Mouse (Mus musculus) common myeloid progenitor, adult 5-6 weeks (primary cell): ENCODE results near the gene Alkbh2. TPM values are rescaled to one million over a fixed set of nuclear protein-coding genes. Genes with fewer than 3 reads are reported as not detected.

Experiments
- ATAC-seq: replicated peaks from 2 replicates; pipeline ENCODE4 v1.8.0; 2016; ENCODE audit warnings: low read depth, mild to moderate bottlenecking, moderate TSS enrichment, inconsistent platforms; ENCODE audit not compliant: poor library complexity, severe bottlenecking
- total RNA-seq: library from RNA; stranded (forward); fragments of 200-1000, 187-1606 nt; gene quantifications from 2 replicates; pipeline ENCODE4 v1.2.3, GENCODE M21; 2017

Gene Alkbh2
- total RNA-seq, 1 experiment from 2014 or later: 11.5 TPM

DNA sequence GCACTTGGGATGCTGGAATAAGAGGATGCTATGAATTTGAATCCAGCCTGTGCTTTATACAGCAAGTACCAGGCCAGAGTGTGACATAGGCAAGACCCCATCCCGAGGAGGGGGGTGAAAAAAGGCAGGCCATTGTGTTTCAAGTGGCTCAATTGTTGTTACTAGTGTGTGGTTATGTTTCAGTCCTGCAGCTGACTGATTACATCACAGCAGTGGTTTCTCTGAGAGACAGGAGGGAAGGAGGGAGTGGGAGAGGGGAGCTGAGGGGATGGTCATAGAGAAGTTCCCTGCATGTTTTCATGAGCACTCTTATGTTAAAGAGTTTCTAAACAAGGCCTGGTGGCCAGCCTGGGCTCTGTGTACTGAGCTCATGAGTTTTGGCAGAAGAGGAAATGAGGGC, 25.2 kb downstream of the Alkbh2 start:
- ATAC-seq: no peak

DNA sequence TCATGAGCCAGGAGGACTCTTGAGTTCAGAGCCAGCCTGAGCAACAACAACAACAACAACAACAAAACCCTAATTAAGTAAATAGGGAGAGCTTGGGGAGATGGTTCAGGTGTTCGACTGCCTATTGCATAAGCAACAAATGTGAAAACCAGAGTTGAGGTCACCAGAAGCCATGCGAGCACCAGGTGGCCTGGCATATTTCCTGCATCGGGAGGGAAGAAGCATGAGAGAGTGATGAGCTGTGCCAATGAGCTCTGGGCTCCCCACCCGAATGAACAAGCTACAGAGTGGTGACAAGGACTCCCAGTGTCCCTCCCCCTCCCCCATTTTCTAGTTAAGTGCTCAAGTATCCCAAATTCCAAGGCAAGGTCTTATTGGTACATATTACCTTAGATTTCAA, 26.1 kb downstream of the Alkbh2 start:
- no peak for ATAC-seq

DNA sequence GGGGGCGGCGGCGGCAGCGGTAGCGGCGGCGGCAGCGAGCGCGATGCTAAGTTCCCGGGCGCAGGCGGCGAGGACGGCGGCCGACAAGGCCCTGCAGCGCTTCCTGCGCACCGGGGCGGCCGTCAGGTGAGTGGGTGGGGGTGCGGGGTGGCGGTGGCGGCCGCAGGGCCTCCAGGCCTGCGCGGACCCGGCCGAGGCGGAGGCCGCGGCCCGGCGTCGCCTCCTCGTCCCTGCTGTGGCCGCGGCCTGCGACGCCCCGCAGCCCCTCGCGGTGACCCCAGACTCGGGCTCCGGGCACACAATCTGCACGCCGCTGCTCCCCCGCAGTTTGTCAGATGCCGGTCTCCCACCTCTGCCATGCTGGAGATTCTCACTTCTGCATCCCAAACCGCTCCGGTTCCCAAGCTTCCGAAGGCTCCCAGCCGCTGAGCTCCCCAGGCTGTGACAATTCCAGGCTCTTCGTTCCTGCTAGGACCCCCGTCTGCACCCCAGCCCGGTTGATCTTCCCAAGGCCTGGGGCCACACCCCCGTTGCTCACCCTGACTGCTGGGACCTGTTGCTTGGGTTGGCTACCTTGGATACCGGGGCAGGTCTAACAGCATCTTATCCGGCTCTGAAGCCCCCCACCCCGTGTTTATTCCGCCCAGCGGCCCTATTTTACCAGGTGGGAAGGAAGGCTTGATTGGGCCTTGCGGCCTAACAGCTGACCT, 27.5 kb downstream of the Alkbh2 start:
- no peak for ATAC-seq

DNA sequence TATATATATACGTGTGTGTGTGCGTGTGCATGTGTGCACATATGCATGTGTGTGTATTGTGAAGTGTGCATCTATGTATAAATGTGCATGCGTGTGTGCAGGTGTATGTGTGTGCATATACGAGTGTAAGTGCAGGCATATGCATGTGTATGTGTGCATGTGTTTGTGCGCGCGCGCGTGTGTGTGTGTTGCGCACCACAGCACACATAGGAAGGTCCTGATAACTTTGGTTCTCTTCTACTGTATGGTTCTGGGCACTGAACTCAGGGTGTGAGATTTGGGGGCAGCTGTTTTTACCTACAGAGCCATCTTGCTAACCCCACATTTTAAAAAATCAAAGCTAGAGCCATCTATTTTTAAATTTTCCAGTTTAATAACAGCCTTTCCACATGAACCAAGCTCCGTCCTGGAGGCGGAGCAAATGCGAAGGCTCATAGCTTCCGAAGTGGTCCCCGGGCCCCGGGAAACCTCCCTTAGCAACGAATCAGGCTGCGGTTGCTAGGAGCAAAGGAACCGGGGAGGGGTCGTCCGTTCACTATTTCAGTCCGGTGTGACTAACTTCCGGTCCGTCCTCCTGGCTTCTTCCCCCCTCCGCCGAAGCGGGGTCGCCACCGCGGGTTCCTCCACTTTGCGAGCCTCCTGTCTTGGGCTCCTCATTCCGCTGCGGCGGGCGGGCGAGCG, 28.2 kb downstream of the Alkbh2 start:
- ATAC-seq: peak; percentile 98

DNA sequence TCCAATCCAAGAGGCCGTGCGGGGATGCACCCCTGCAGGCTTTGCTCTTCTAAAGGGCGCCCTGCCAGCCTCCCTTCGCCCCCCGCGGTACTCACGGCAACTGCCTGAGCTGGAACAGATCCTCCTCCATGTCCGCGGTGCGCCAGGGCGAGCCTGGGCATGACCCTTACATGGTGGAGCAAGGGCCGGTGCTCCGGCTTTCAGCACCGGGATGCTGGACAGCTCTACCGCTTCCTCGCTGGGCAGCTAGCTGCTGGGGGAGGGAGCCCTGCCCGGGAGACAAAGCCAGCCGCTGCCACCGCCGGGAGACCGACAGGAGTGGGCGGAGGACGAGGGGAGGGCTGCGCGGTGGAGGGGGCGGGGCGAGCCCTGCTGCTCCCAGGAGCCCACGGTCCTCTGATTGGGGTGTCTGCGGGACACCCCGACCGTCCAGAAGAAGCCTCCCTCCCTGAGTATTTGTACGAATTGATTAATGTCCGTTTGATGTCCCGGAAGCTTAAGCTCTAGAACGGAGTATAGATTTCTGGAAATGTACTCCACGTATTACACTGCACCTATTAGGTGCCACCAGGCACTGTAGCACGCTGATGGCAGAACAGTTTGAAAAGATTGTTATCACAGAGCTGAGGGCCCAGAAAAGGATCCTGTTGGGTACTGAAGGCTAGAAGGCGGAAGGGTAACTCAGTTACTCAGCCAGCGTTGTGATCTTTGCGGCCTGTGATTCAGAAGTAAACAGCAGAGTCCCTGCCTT, 36.8 kb downstream of the Alkbh2 start, which contains the start of gene Svop:
Svop (minus strand) TSS at position 514 of the 751 bp plus-strand sequence.
- peak; percentile 98 for ATAC-seq

DNA sequence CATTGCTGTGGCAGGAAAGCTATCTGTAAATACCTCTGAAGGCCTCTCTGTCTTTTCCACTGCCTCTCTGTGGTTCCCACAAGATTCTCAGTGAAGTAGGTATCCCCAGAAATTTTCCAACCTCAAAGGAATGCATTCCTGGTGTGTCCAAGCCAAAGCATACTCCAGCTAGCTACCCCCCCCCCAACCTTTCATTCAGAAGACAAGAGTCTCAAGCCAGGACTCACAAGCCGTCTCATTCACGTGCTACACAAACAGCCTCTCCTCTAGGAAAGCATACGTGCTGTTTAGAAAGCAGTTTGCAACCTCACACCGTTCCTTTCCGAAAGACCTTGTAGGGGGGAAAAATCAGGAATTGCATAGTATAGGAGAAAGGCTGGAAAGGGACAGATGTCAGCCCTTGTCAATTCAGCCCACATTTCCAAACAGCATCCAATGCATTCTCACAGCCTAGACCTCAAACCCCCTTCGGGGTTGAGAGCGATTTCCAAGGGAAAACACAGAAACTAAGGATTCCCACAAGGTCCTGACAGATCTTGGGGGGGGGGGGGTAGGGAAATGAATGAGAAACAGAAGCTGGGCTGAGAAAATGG, 37.5 kb downstream of the Alkbh2 start:
- ATAC-seq: no peak

DNA sequence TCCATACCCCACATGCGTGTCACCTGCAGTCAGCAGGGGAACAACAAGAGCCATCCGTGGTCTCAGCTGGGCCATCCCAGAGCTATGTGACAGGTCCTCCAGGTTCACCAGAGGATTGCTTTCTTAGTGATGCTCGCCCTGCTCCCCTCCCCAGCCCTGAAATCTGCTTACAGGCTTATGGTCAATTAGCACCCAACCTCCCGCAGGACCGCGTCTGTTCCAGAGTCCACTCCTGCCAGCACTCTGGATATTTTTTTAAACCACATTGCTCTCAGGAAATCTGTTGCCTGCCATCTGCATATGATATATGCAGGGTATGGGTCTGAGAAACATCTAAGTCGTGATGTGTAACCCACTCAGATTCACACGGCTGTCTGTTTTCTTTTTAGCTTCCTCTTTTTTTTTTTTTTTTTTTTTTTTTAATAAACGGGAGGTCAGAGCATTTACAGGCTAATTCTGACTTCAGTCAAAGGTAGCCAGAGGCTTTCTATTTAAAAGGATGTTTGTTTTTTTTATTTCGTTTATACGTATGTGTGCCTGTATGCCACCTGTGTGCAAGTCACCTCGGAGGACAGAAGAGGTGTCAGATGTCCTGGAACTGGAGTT, 40.0 kb downstream of the Alkbh2 start:
- ATAC-seq: no peak

DNA sequence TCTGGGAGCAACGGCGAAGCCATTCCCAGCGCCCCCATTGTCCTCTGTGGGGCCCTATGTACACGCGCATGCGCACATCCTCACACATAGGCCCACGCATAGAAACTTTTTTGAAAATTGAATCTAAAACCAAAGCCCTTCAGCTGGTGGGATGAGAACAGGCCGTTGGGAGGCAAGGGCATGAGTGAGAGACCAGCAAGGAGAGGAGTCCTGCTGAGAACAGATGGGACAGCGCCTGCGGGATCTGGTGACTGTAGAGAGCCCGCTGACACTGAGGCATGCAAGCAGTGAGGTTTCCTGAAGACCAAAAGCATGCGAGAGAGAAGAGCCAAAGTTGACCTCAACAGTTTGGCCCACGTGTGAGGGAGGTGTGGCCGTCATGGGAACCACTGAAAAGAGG, 42.5 kb downstream of the Alkbh2 start:
- ATAC-seq: no peak

DNA sequence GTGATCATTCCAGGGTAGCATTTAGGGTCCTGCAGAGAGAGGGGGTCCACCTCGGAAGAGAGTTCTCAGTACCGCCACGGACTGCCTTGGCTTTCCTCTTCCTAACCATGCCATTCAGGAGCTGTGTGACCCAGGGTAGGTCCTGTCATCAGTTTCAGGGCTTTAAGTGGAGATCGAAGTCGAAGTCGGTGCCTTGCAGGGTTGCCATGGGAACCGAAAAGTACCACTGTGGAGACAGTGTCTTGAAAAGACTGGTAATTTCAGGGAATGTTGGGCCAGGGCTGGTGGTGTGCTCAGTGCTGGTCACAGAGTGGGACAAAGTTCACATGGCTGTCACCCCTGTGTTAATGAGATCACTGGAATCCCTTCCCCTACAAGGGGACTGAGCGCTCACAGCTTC, 51.0 kb downstream of the Alkbh2 start:
- no peak for ATAC-seq

Other genes with a start within 250 kb of the Alkbh2 start
- 92.4 and 106 TPM in 2 replicates for gene Coro1c, start 219.5 kb downstream of the Alkbh2 start, total RNA-seq
- gene Ssh1, start 134.3 kb downstream of the Alkbh2 start, total RNA-seq: 3.3 and 7.0 TPM in 2 replicates
- not detected in 2 replicates for gene Dao, start 124.5 kb downstream of the Alkbh2 start, total RNA-seq
- 5.8 and 6.7 TPM in 2 replicates for gene Usp30, start 62.8 kb downstream of the Alkbh2 start, total RNA-seq
- not detected in 2 replicates for gene Svop, start 36.6 kb downstream of the Alkbh2 start, total RNA-seq
- 27.6 and 35.1 TPM in 2 replicates for gene Ung, start 2.2 kb upstream of the Alkbh2 start, total RNA-seq
- gene Acacb, start 18.3 kb upstream of the Alkbh2 start, total RNA-seq: 0.49 and 0.87 TPM in 2 replicates
- not detected in 2 replicates for gene Foxn4, start 145.6 kb upstream of the Alkbh2 start, total RNA-seq
- gene Myo1h, start 160.9 kb upstream of the Alkbh2 start, total RNA-seq: 0.73 and 1.3 TPM in 2 replicates